Mouse (Mus musculus) E14TG2a.4 (cell line): Measurements from ENCODE around the gene Spata21.

Experiments used
- CTCF ChIP-seq: conservative IDR thresholded peaks from 2 replicates; pipeline ENCODE4 v1.5.1; 2014; ENCODE audit warnings: low read length
- NANOG ChIP-seq: IDR thresholded peaks from 2 replicates; pipeline ENCODE4 v1.6.1; 2014; ENCODE audit warnings: borderline replicate concordance, low read length, mixed read lengths
- POU5F1 ChIP-seq: IDR thresholded peaks from 2 replicates; pipeline ENCODE4 v1.6.1; 2014; ENCODE audit warnings: low read length, borderline replicate concordance

DNA sequence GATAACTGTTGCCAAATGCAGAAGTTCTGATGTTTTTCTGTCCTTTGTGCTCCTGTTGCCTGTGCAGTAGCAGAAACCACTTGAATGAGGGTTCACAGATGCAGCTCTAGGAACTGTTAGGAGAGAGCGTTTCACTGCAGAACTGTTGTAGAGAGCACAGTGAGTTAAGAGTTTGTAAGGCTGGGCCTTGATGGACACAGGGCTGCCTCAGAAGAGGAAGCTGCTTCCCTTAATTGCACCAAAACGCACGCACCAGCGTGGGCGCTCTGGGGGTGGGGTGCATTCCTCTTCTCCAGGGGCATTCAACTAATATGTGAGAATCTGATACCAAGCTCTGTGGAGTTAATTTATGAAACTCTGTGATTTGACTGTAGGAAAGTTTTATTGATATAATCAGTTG lies 71.5 kb downstream of the Spata21 start:
- no peak for TF ChIP-seq CTCF
- TF ChIP-seq POU5F1 = no peak
- TF ChIP-seq NANOG = no peak
